Mouse (Mus musculus): ENCODE results near the gene Pitpnm2.

Pitpnm2 gene

DNA sequence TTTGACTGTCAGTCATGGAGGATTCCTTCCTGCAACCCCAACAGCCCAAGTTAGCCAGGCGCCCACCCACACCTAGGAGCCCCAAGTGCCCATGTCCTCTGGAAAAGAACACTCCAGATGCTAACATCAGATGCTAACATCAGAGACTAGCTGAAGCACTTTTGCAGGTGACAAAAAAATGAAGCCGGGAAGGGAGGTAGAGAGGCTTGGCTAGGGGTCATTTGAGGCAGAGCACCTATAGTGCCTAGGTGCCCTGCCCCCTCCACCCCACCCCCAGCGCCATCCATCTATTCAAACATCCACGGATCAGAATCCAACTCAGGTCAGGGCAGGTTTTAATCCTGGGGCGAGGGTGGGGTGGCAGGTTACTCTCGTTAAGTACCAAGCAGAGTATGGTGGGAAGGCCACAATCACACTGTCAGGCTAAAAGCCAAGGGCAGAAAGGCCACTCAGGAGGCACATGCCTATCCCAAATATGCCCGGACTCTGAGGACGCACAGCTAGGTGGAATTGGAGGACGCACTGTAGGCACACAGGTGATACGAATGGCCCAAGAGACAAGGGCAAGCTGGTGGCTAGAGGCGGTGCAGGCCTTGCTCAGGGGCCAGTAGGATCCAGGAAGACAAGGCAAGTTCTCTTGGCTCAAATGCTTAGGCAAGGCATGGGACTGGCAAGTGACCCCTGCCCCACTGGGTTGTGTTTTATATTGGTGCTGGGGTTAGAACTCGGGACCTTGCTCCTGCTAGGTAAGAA lies 155.5 kb downstream of the Pitpnm2 start:
- DNase-seq (ENCODE audit: low spot score), result no peak

DNA sequence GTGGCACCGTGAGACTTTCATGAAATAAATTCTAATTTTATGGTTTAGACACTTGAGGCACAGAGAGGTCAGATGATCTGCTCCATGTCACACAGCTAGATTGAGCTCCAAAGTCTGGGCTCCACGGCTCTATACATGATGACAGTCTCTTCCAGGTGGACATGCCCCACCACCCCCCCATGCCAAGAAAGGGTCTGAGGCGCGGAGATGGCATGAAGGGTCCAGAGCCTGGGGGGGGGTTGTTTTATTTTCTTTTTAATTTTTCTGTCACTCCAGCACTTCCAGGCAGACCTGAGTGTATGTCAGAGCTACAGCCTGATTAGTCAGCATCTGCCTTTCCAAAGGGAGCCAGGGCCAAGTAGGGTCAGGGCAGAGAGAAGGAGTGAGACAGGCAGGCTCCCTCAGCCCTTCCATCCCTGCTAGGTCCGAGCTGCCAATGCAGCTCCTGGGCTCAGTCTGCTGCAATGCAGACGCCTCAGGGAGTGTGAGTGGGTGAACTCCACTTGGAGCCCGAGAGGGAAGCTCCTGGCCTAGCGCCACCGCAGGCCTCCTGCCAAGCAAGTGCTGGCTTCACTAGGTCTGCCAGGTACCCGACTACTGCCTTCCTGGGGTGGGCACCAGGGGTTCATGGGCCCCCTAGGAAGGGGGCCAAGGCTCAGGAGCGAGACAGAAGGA lies 156.3 kb downstream of the Pitpnm2 start:
- no peak for DNase-seq (ENCODE audit: low spot score)

DNA sequence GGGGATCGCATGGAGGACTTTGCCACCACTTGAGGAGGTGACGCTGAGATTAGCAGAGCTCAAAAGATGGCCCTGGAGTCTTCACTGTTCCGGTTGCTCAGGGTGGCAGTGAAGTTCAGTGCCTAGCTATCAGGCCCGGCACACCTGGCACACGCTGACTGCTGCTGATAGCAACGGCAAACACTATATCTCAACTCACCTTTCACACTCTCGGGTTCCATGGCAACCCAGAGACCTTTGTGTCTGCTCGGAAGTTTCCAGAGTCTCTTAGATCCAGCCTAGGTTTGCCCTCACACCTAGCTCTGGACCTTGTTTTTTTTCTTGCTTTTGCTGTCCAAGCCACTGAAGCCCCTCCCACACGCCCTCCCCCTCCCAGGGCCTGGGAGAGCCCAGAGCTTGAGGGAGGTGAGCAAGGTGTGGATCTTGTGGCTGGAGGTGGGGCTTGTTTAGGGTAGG lies 157.6 kb downstream of the Pitpnm2 start:
- DNase-seq (ENCODE audit: low spot score), result no peak

DNA sequence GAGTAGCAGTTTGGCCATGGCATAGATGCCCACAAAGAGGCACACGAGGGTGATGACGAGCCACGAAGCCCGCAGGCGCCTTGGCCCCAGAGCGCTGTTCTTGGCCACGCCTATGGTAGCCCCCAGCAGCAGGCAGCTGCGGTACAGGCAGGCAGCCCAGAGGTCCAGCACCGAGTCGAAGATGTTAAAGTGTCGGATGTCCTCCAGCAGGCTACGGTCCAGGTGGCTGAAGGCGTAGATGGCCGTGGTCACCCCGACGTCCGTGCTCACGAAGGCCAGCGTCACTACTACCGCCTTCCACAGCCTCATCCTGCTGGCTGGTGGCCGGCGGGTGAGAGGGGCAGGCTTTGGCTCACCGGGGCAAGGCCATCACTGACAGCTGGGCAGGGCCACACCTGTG lies 159.7 kb downstream of the Pitpnm2 start:
- DNase-seq (ENCODE audit: low spot score), result no peak

DNA sequence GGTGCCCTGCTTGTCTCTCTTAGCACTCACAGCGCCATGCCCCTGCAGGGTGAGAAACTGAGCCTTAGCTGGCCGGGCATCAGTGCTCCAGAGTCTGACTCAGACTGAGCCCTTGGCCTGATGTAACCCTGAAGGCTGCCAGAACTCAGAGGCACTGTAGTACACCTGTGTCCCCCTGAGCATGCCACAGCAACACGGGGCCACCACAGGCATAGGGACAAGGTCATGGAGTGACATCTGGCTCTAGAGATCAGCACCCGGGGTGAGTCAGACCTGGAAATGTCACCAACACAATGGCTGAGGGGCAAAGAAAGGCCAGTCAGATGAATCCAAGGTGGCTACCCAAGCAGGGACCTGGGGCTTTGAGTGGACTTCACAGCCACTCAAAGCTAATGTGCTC lies 162.7 kb downstream of the Pitpnm2 start:
- DNase-seq (ENCODE audit: low spot score), result no peak

DNA sequence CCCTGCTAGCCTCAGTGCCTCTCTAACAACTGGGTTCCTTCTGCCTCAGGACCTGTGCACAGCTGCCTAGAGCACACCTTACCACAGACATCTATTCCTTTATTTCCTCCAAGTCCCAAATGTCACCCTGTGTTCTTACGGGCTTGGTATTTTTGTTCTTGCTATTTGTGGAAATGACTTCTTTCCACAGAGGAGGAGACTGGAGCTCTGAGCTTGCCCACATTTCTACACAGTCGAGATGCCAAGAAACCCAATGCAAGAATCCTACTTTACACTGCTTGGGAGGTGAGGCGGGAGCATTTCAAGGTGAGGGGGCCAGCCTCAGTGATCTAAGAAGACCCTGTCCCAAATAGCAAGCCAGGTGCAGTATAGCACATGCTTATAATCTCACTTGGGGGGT lies 164.0 kb downstream of the Pitpnm2 start:
- DNase-seq (ENCODE audit: low spot score), result no peak

DNA sequence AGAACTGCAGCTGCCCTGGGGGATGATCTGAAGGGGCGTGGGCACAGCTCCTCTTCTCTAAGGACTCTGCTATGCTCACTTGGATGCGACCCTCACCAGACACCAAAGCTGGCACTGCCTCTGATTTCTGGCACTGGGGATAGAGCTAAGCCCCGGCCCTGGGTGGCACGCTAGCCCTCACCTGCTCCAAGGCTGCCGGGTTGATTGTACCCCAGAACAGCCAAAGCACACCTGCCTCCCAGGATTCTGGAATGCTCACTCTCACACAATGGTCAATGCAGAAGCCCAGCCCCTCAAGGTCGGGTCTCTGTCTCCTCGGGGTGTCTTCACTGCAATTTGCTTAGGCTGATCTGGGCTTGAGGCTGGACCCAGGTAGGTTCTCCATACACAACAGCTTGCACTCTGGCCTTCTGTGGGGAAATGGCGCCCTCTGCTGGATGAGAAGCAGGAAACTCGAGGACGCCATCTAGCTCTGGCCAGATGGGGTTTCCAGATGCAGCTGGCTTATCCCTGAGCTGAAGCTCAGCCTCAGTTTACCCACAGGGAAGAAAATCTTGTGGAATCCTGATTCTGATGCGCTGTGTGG lies 164.9 kb downstream of the Pitpnm2 start:
- DNase-seq (ENCODE audit: low spot score), result peak; percentile 91

DNA sequence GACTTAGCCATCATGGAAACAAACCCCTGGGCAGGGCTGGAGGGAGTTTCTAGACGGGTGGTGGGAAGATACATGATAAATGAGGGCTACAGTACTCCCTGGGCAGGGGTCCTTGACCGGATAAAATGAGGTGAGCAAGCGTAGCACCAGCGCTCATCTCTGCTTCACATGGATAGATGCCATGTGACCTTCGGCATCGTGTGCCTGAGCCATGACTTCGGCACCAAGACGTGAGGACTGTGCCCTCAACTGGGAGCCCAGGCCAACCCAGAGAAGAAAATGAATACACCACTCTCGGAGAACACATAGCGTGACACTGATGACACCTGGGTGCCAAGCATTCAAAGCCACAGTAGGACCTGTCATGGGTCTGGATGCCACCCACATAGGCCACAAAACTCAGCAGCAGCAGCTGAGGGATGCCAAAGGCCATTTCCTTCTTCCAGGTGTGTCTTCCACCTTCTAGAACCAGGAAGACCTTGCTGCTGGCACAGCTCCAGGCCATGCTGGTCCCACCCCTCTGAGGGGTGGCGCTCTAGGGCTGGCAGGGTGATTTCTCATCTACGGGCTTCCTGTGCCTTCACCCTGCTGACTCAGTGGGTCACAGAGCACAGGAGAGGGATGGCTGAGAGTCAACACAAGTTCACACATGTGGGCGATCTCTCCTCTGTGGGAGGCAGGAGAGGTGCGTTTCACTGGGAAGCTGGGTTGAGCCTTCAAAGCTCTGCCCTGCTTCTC lies 165.5 kb downstream of the Pitpnm2 start:
- peak; percentile 77 for DNase-seq (ENCODE audit: low spot score)

DNA sequence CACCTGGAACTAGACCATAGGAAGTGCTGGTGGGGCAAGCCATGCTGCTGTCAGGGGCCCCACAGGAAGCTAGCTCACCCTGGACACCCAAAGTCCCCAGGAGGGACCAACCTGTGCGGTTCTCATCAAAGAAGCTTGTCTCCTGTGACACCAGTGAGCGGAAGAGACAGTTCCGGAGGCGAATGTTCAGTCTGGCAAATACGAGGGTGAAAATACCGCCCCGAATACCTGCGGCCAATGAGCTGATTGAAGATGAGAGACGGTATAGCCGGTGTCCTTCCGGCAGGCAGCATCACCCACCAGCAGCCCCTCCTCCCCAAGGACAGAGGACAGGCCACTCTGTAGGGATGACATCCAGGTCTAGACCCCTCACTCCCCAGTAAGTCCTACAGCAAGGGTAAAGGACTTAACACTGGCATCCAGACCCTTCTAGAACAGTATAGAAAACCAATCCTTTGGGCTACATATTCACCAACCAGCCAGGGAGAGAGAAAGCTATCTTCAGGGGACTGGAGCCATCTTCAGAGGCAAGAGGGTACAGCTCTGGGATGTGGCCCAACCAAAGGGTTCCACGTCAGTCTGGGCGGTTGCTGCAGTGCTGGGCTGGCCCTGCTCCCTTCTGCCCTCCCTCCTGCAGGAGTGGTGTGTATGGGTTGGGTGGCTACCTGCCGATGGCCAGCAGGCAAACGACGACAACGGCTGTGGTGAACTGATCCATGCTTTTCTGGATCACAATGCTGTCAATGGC lies 166.4 kb downstream of the Pitpnm2 start:
- DNase-seq (ENCODE audit: low spot score), result no peak

DNA sequence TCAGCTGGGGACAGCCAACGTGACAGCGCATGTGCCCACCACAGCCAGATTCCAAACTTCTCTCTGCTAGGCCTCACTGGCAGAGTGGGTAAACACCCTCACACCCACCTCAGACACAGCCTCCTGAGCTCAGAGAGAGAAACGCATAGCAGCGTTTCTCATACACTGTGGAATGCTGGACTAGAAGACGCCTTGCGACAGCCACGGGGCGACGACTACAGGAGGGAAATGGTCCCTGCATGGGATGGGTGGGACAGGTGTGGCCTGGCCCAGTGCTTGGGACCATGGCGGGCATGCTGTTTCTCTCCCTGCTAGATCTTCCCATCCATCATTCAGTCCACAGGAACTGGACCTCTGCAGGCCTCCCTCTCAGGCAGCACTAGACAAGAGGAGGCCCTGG lies 167.1 kb downstream of the Pitpnm2 start:
- DNase-seq (ENCODE audit: low spot score), result no peak

DNA sequence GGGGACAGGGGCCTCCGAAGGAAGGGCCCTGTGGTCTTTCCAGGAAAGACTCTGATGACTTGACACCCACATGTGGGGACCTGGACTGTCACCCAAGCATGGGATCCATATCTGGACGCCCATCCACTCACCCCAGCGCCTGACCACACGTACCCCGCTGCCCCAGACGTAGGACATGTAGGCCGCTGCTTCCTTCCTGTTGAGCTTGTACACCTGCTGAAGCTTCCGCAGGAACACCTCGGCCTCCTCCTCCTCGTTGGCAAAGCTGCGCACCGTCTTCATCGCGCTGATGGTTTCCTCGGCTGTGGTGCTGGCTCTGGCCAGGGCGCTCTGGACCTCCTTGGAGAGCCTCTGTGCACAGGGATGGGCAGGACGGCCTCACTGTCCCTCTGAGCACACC lies 169.7 kb downstream of the Pitpnm2 start:
- DNase-seq (ENCODE audit: low spot score), result no peak

DNA sequence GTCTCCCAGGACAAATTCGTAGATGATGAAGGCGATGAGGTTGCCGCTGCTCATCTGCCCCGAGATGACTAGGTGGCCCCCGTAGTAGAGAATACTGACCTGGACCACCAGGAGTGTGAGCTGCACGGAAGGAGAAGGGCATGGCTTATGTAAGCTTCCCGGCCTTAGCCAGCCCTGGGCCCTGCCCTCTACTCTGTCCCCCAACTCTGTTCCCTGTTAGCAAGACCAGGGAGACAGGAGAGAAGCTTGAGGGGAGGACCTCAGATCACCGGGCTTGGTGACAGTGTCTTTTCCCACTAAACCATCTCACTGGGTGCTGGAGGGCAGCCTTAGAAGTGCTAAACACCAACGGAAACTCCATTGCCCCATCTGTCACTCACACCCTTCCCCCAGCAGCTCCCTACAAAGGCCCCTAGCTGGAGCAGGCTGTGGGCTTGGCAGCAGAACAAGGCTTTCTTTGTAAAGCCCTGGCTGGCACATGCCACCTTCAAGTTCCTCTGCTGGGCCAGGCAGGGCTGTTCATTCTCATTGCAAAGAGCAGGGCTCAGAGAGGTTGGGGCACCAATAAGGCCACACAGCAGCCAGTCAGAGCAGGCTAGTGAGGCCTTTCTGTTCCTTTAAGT lies 170.7 kb downstream of the Pitpnm2 start:
- DNase-seq (ENCODE audit: low spot score), result no peak

DNA sequence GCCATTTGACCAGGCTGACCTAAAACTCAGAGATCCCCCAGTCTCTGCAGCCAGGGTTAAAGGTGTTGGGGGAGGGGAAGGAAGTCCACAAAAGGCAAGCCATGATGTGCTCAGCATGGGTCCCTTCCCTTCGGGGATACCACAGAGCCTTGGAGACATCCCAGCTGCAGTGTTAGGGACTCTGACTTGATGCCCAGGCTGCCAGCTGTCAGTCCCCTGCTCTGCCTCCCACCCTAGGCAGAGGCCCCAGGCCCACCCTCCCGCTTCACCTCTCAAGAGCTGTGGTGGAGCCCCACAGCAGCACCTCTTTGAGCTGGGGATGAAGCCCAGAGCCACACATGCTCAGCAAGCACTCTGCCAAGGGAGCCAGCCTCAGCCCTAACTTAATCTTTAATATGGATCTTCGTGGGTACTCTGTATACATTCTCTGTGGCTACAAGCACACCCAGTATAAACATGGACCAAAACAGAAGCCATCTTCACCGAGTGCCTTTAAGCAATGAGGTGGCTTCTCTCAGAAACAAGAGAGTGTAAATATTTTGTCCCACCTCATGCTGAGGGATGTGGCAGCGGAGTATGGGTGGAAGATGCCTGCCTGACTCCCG lies 171.6 kb downstream of the Pitpnm2 start:
- no peak for DNase-seq (ENCODE audit: low spot score)

DNA sequence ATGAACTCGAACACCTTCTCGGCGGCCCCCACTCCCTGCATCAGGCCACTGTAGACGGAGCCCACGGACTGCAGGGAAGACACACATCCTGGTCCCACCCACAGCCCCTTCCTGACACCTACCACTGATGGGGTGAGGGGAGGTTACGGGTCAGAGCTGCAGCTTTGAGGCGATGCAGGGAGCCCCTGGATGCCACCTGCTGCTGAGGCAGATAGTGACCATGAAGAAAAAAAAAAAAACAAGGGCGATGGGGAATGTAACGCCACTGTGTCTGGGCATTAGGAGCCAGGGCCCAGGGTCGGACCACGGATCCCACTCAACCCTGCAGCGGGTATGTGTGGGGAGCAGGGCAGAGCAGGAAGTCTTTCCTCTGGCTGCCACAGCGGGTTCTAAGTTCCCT lies 172.3 kb downstream of the Pitpnm2 start:
- no peak for DNase-seq (ENCODE audit: low spot score)

DNA sequence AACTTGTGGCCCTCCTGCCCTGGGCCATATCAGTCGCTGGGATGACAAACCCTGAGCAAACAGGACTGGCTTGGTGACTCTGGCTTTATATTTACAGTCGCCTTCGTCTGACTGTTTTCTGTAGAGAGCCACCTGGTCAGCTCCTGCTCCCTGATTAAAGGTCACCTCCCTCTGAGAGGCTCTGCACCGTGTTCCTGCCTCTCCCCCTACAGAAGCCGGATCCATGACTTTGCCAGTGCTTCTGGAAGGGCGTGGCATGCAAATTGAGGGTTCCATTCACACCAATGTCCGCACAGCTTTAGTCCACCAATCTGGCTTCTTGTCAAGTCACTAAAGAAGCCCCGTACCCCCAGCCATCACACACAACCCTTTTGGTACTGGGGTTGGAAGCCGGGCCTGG lies 173.0 kb downstream of the Pitpnm2 start:
- no peak for DNase-seq (ENCODE audit: low spot score)

DNA sequence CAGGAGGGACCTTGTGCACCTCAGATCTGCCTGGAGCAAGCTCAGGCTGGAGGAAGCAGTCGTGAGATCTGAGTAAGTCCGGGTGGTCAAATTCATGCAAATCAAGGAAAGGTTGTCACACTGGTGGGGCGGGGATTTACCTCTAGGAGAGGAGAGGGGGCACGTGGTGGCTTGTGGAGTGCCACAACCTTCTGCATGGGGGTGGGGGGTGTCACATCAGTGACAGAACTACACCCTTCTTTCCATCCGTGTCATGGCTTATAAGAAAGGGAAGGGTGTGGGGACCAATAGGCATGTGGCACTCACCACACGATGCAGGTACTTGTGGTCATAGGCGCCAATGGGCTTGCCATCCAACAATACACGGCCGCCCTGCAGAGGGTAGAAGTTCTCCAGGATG lies 173.8 kb downstream of the Pitpnm2 start:
- no peak for DNase-seq (ENCODE audit: low spot score)

DNA sequence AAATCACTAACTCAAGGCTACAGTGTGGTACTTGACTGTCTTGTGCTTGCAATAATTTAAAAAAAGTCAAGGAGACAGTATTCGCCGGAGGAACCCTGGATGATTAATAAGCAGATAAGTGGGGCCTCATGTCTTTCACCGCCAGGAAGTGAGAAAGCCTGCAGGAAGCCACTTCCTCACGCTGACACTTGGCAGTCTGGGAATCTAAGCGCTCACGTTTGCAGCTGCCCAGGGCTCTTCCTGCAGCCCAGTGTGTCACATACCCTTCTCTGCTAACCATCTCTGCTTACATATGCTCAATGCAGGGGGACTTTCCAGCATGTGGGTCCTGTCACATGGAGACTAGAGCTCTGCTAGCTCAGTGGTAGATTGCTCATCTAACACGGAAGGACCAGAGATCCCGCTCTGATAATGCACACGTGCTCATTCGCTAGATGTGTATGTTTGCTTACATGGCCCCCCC lies 174.7 kb downstream of the Pitpnm2 start:
- DNase-seq (ENCODE audit: low spot score), result no peak

DNA sequence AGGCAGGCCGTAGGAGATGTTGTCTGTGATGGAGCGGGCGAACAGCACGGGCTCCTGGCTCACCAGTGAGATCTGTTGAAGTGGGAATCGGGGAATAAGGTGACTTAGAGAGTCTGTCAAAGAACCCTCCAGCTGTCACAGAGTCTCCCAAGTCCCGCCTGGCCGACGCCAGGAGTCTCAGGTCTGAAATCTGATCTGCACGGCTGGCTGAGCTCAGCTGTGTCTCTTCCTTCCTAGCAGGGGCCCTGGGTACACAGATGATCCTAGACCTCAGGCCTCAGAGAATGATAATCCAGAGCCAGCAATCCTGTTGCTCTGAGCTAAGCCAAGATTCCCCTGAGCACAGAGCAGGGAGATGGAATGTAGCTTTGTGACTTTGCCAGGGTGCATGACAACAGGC lies 175.9 kb downstream of the Pitpnm2 start:
- DNase-seq (ENCODE audit: low spot score), result no peak

DNA sequence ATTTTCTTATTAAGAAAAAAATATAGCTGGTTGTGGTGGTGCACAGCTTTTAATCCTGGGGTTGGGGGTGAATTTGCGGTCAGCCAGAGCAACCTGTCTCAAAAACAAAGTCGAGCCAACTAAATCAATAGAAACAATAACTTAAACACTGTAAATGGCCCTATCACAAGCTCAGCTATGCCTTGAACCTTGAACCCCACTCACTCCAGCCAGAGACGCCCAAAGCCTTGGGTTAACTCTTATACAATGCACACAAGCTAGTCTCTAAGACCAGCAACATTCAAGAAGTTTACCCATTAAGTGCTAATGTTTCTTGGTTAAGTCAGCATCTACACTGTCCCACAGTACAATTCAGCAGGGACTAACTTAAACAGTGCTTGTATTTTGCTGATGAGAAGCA lies 179.9 kb downstream of the Pitpnm2 start:
- no peak for DNase-seq (ENCODE audit: low spot score)

Measured in urinary bladder, postnatal 25 days (tissue).